Mouse (Mus musculus): ENCODE results near the gene Ajm1.

Gene Ajm1

GRCm38 (mm10) chr2:25581294-25581864 is at the start of gene Ajm1:
TSS of gene Ajm1 (minus strand) at chr2:25581757.
- DNase-seq: peak; percentile 63 to 75

GRCm38 (mm10) chr2:25628738-25629137 is 47.2 kb upstream of the Ajm1 start:
- peak; percentile 16 to 26 for DNase-seq

- DNase-seq: no peak
Observed at GRCm38 (mm10) chr2:25627811-25628210, 46.3 kb upstream of the Ajm1 start, which contains the start of gene Fcna. TSS of gene Fcna (minus strand) at chr2:25628030.

GRCm38 (mm10) chr2:25625986-25626385 is 44.4 kb upstream of the Ajm1 start:
- DNase-seq: no peak

- DNase-seq: peak; percentile 93 to 96
Observed at GRCm38 (mm10) chr2:25621229-25622200, 40.0 kb upstream of the Ajm1 start, which contains the start of gene Tmem141. TSS of gene Tmem141 (minus strand) at chr2:25622005.

GRCm38 (mm10) chr2:25620852-25621228 is 39.3 kb upstream of the Ajm1 start:
- DNase-seq: no peak

- DNase-seq: no peak
Observed at GRCm38 (mm10) chr2:25620386-25620785, 38.8 kb upstream of the Ajm1 start.

GRCm38 (mm10) chr2:25617578-25617977 is 36.0 kb upstream of the Ajm1 start, which contains the start of gene Ccdc183:
TSS of gene Ccdc183 (minus strand) at chr2:25617678.
- DNase-seq: no peak

GRCm38 (mm10) chr2:25616398-25616797 is 34.8 kb upstream of the Ajm1 start:
- DNase-seq: peak in 1 of 2 experiments; percentile 37

GRCm38 (mm10) chr2:25608671-25609070 is 27.1 kb upstream of the Ajm1 start:
- DNase-seq: no peak

- DNase-seq: peak; percentile 91 to 95
Observed at GRCm38 (mm10) chr2:25607761-25608622, 26.4 kb upstream of the Ajm1 start, which contains the start of gene Rabl6. TSS of gene Rabl6 (minus strand) at chr2:25608521.

GRCm38 (mm10) chr2:25602526-25602925 is 21.0 kb upstream of the Ajm1 start:
- no peak for DNase-seq

GRCm38 (mm10) chr2:25600037-25600436 is 18.5 kb upstream of the Ajm1 start:
- no peak for DNase-seq

- no peak for DNase-seq
Observed at GRCm38 (mm10) chr2:25598749-25599148, 17.2 kb upstream of the Ajm1 start.

GRCm38 (mm10) chr2:25596765-25597510 is 15.4 kb upstream of the Ajm1 start:
- DNase-seq: no peak

GRCm38 (mm10) chr2:25591863-25592262 is 10.3 kb upstream of the Ajm1 start:
- DNase-seq: peak in 1 of 2 experiments; percentile 52

GRCm38 (mm10) chr2:25588227-25588907 is 6.8 kb upstream of the Ajm1 start:
- DNase-seq: no peak

- DNase-seq: no peak
Observed at GRCm38 (mm10) chr2:25587290-25587689, 5.7 kb upstream of the Ajm1 start.

- DNase-seq: no peak
Observed at GRCm38 (mm10) chr2:25585601-25586000, 4.0 kb upstream of the Ajm1 start.

- no peak for DNase-seq
Observed at GRCm38 (mm10) chr2:25584856-25585255, 3.3 kb upstream of the Ajm1 start.

GRCm38 (mm10) chr2:25584152-25584551 is 2.6 kb upstream of the Ajm1 start:
- DNase-seq: no peak
